Mouse (Mus musculus) testis, adult 2 months (tissue): ENCODE measurements at regions not wholly inside any gene's neighbourhood (a gene's known extent, or its start where the extent isn't known, plus 50 kb on each side); places are given as distances from the start of the nearest gene placed in this dataset.

ENCODE experiments used
- CTCF ChIP-seq: fragments of 200-500 bp; IDR thresholded peaks from 2 replicates; pipeline ENCODE4 v1.5.1; 2012; ENCODE audit warnings: low read depth, mild to moderate bottlenecking, inconsistent platforms, low read length, moderate library complexity; ENCODE audit not compliant: control insufficient read depth, insufficient read depth, insufficient replicate concordance
- POLR2A ChIP-seq: fragments of 200-500 bp; IDR thresholded peaks from 2 replicates; pipeline ENCODE4 v1.6.1; 2012; ENCODE audit warnings: low read depth, mild to moderate bottlenecking, inconsistent platforms, low read length, moderate library complexity; ENCODE audit not compliant: control insufficient read depth

- no peak for TF ChIP-seq POLR2A
- TF ChIP-seq CTCF, result no peak
Measured at GRCm38 (mm10) chr3:99674145-99674544, 211.1 kb upstream of the Spag17 start.
